Mouse (Mus musculus) gastrocnemius, adult 2 months (tissue): ENCODE measurements at regions not wholly inside any gene's neighbourhood (a gene's known extent, or its start where the extent isn't known, plus 50 kb on each side); places are given as distances from the start of the nearest gene placed in this dataset.

Experiments
- DNase-seq: peaks from one replicate; pipeline ENCODE4 v3.0.0; 2022
- H3K27ac ChIP-seq: fragments of 200-600 bp; 2 replicates; pipeline ENCODE4 v1.8.1; 2022; ENCODE audit warnings: mild to moderate bottlenecking
- H3K4me3 ChIP-seq: fragments of 200-600 bp; 2 replicates; pipeline ENCODE4 v1.8.1; 2022; ENCODE audit warnings: mild to moderate bottlenecking, moderate library complexity
- CTCF ChIP-seq: fragments of 200-600 bp; IDR thresholded peaks from 2 replicates; pipeline ENCODE4 v1.8.1; 2022; ENCODE audit warnings: antibody characterized with exemption, mild to moderate bottlenecking, moderate library complexity
- intact Hi-C: fragments of 180-260 bp; cut with DNase I; formaldehyde crosslinking; loops from one replicate; pipeline ENCODE4 v1.15.1; 2025

DNA sequence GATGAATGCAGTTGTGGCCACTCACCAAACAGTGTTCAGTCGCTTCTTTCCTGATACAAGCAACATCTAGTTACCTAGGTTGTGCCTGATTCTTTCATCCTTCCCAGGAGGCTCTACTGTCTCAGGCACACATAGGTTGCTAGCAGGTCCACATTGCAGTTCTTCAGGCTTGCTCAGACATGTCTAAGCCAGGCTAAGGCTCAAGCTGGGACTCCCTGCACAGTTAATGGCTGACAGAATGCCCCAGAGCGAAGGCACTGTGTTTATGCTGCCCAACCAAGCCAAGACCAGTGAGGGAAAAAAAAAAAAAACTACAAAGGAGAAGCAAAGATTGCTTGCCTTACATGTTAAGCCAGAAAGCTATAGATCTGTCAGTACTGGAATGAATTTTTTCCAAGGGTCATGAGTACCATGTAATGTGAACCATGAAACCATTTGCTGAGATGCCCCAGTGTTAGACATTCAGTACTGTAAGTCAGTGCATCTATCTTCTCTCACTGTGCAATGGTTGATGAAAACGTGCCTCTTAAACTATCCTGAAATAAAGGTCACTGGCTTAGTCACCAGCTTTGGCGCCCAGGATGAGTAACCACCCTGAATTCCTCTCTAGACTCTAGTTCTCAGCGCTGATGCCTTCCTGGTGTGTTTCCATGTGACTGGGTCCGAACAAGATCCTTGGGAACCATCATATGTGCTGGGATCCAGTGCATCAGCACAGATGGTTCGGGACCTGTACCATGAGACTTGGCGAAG is 152.8 kb upstream of the Zfp703 start:
- intact Hi-C loops = loop anchor here (2.0 kb wide), 1 partner anchor 144 kb away; no protein-coding TSS in a partner anchor
- H3K27ac ChIP-seq = no peak overlapping the region
- H3K4me3 ChIP-seq = no peak overlapping the region
- no peak for DNase-seq
- TF ChIP-seq CTCF = no peak

DNA sequence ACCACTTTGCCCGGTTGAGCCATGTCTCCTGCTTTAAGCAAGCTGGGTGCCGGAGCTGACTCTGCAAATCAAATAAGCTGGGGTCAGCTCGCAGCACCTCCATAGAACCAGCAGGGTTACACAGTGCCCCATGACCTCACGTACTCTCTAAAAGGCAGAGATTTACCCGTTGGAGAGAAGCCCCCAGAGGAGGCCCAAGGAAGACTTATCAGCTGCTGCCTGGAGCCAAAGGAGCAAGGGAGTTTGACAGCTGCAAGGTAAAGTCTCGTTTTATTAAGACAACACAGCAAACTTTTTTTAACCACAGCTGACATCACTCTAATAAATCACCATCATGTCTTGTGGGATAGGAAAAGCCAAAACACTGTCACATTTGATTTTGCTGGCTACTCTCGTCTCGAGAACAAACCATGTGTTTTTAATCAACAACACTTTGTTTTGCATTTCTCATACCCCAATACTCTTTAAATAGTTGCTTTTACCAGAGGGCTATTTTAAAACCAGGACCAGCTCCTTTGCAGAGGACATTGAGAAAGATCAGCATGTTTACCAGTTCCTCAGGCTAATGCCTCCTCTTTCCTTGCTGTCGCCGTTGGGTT is 148.7 kb upstream of the Zfp703 start:
- peak; percentile 48 for DNase-seq
- TF ChIP-seq CTCF = no peak
- Histone ChIP-seq H3K27ac (peak overlapping the region; percentile 81), H3K4me3 (peak overlapping the region; percentile 58)
- intact Hi-C loops = no loop called here

DNA sequence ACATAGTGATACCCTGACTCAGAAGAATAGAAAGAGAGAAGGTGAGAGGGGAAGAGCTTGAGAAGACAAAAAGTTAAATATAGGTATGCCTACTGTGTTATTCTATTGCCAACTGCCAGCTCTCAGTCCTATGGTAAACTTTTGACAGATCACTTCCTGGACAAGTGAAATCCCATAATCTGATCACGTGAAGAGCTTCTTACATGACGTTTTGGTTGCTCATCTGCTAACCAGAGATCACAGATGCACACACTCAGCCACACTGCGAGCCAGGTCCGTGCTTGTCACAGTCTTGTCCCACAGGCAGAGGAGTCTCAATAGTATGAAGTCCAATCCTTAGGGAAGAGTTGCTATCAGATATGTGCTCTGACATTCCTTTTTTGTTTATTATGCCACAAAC is 147.8 kb upstream of the Zfp703 start:
- no peak overlapping the region for H3K4me3 ChIP-seq
- peak overlapping the region; percentile 81 for H3K27ac ChIP-seq
- TF ChIP-seq CTCF = no peak
- intact Hi-C loops = no loop called here
- DNase-seq = no peak

- intact Hi-C loops = no loop called here
These were observed 146.0 kb upstream of the Zfp703 start for GRCm38 (mm10) chr8:26831148-26831547.

DNA sequence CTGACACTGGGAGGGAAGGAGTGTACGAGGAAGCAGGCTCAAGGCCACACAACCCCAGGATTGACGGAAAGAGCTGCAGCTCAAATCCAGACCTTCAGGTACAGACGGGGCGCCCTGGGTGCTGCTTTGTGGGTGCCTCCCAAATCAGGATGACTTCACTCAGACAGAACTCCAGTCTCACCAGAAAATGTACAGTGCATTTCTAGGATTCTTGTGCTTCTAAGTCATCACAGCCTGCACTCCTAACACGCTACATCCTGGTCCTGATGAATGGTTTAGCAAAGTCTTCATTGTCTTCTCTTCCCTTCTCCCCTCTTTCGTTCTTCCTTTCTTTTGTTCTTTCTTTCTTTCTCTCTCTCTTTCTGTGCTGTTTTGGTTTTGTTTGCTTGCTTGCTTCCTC is 145.3 kb upstream of the Zfp703 start:
- DNase-seq = peak; percentile 4
- no peak overlapping the region for H3K4me3 ChIP-seq
- no peak overlapping the region for H3K27ac ChIP-seq
- intact Hi-C loops = no loop called here
- no peak for TF ChIP-seq CTCF

More at GRCm38 (mm10) chr8:26831148-26831547, 146.0 kb upstream of the Zfp703 start:
- no peak; the same call in 1 of the 2 replicates for TF ChIP-seq CTCF
- no peak overlapping the region for H3K4me3 ChIP-seq
- no peak overlapping the region for H3K27ac ChIP-seq
- no peak for DNase-seq

DNA sequence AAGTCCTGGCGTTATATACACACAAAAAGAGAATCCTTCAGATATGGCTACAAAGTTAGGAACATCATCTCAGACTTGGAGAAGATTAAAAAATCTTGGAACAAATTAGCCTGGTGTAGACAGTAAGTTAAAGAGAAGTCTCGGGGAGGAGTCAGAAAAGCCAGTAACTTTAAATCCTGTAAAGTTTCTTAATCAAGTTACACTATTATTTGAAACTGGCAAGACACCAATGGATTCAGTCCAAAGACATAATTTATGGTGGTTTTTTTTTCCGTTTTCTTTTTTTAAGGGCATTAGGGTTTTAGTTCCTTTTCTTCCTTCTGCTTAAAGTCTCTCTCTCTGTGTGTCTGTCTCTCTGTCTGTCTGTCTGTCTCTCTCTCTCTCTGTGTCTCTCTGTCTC is 144.6 kb upstream of the Zfp703 start:
- intact Hi-C loops = no loop called here
- DNase-seq = peak; percentile 3
- Histone ChIP-seq H3K4me3 (no peak overlapping the region), H3K27ac (no peak overlapping the region)
- TF ChIP-seq CTCF = no peak

DNA sequence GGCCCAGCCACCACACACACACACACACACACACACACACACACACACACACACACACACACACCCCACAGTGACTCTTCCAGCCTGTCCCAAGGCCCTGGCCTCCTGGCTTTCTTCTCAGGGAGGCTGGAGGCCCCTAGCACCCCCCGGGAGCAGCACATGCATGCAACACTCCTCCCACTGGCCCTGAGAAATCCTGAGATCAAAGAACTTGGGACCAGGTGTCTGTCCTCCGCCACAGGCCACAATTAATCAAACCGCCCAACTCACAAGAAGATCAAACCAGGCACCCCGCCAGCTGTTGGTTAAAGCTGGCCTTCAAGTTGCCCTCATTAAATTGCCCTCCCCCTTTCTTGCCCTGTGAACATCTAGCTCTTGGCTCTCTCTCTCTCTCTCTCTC is 143.8 kb upstream of the Zfp703 start:
- intact Hi-C loops = no loop called here
- no peak overlapping the region for H3K27ac ChIP-seq
- no peak overlapping the region for H3K4me3 ChIP-seq
- no peak for DNase-seq
- TF ChIP-seq CTCF = no peak

DNA sequence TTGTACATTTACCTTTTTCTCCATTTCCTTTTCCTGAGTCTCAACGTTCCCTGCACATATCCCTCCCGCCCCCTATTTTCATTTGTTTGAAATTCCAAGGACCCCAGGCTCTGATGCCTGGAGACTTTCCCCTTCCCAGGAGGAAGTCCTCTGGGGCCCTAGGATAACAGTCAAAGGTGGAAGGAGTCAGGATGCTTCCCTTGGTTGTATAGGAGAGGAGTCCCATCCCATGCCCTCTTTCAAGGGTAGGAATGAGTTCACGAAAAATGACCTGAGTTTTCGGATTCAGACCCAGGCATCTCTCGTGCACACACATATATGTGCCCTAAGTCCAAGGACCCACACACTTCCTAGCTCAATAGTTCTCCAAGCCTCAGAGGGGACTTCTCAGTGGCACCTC is 143.3 kb upstream of the Zfp703 start:
- Histone ChIP-seq H3K27ac (no peak overlapping the region), H3K4me3 (no peak overlapping the region)
- intact Hi-C loops = no loop called here
- no peak for DNase-seq
- TF ChIP-seq CTCF = no peak

GRCm38 (mm10) chr8:26834604-26835003 is 142.5 kb upstream of the Zfp703 start:
- no peak overlapping the region for H3K27ac ChIP-seq
- no peak overlapping the region for H3K4me3 ChIP-seq
- intact Hi-C loops = no loop called here
- no peak for TF ChIP-seq CTCF
- no peak for DNase-seq

GRCm38 (mm10) chr8:26835076-26835475 is 142.0 kb upstream of the Zfp703 start:
- TF ChIP-seq CTCF = no peak
- intact Hi-C loops = no loop called here
- H3K4me3 ChIP-seq = no peak overlapping the region

DNA sequence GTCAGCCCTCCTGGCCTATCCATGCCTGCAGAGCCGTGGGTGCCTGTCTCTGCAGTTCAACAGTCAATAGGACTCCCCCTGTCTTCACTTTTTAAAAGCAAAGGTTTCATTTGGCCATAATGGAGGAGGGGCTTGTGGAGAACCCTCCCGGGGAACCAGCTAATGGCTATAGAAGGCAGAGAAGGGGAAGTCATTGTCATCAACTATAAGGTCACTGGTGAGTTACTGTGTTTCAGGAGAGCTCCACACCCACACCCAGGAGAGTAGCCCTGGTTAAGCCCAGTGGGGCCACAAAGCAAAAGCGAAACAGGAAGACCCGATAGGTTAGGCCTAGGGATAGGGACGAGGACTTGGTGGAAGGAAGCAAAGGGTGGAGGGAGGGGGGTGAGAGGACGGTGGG is 141.5 kb upstream of the Zfp703 start:
- DNase-seq = no peak
- TF ChIP-seq CTCF = no peak
- Histone ChIP-seq H3K4me3 (no peak overlapping the region), H3K27ac (no peak overlapping the region)
- intact Hi-C loops = no loop called here

More at GRCm38 (mm10) chr8:26835076-26835475, 142.0 kb upstream of the Zfp703 start:
- H3K27ac ChIP-seq = no peak overlapping the region
- DNase-seq = no peak

DNA sequence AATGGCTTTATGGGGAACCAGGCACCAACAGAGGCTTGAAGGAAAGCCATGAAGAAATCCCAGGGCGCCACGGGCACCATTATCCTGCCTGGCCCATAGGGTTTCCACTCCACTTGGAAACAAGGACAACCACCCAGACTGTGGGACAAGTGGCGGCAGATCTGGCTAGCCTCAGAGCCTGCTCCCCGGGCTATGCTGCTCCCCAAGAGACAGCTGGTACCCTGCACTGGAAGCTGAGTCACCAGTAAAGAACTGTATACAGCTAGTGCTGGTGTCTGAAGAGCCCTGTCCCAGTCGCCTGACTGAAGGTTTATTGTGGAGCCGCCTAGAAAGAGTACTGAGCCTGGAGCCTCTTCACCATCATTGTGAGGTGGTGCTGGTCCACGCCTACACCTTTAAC is 140.6 kb upstream of the Zfp703 start:
- no peak overlapping the region for H3K27ac ChIP-seq
- no peak for DNase-seq
- intact Hi-C loops = no loop called here
- no peak overlapping the region for H3K4me3 ChIP-seq
- no peak for TF ChIP-seq CTCF

GRCm38 (mm10) chr8:26840286-26840685 is 136.8 kb upstream of the Zfp703 start:
- Histone ChIP-seq H3K4me3 (no peak overlapping the region), H3K27ac (peak overlapping the region; percentile 53)
- DNase-seq = peak; percentile 82
- intact Hi-C loops = loop anchor here (5.0 kb wide), 2 partner anchors 52 to 153 kb away; no protein-coding TSS in a partner anchor
- TF ChIP-seq CTCF = no peak
